Mouse (Mus musculus): Measurements from ENCODE around the gene Il1b.

The Il1b gene

GRCm38 (mm10) chr2:129367246-129367645 lies 3.7 kb downstream of the Il1b start:
- no peak for DNase-seq

- no peak for DNase-seq
These were observed 9.9 kb downstream of the Il1b start for GRCm38 (mm10) chr2:129360975-129361560.

- DNase-seq, result no peak
These were observed 10.7 kb downstream of the Il1b start for GRCm38 (mm10) chr2:129360197-129360596.

GRCm38 (mm10) chr2:129338138-129338621 lies 32.8 kb downstream of the Il1b start:
- DNase-seq, result no peak

- DNase-seq, result no peak
These were observed 37.5 kb downstream of the Il1b start for GRCm38 (mm10) chr2:129333471-129333870.

GRCm38 (mm10) chr2:129330540-129330939 lies 40.4 kb downstream of the Il1b start:
- DNase-seq, result no peak

- no peak for DNase-seq
These were observed 40.9 kb downstream of the Il1b start for GRCm38 (mm10) chr2:129330024-129330423.

GRCm38 (mm10) chr2:129328238-129328637 lies 42.7 kb downstream of the Il1b start:
- DNase-seq, result no peak

- DNase-seq, result no peak
These were observed 46.7 kb downstream of the Il1b start for GRCm38 (mm10) chr2:129324216-129324615.

- no peak for DNase-seq
These were observed 48.8 kb downstream of the Il1b start for GRCm38 (mm10) chr2:129322117-129322635.

- DNase-seq, result no peak
These were observed 50.8 kb downstream of the Il1b start for GRCm38 (mm10) chr2:129320033-129320605.

- DNase-seq, result no peak
These were observed 55.1 kb downstream of the Il1b start for GRCm38 (mm10) chr2:129315831-129316230.

GRCm38 (mm10) chr2:129314880-129315279 lies 56.1 kb downstream of the Il1b start:
- DNase-seq, result no peak

All from cerebellum, adult 8-10 months (tissue).